Mouse (Mus musculus) 416B (cell line): ENCODE results near the gene Epb41l5.

ENCODE experiments used
- DNase-seq: peaks from one replicate; pipeline ENCODE4 v3.0.0; 2011; ENCODE audit warnings: low read depth

Gene Epb41l5

DNA sequence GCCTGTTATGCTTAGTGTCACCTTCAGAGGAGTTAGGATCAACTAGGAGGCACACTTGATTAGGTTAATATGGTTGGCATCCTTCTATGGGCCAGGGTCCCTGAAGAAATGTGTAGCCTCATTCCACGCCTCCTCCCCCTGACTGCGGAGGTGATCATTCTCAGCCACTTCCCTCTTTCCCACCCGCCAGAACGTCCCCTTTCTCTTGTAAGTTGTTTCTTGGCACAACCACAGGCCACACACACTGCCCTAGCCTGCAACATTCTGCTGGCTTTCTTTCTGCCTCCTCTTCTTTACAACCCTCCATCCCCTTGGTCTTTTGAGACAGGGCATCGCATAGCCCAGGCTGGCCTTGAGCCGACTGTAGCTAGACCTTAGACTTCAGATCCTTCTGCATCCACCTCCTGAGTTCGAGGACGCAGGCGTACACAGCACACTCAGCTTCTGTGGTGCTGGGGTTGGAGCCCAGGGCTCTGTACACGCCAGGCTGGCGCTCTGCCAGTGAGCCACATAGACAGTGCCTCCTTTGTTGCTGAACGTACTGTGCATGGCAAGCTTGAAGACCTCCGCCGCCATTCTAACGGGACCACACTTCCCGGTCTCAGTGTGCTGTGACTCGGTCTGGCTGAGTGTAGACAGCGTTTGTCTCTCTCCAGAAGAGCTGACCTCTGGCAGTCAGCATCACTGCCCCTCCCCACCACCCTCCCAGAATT, 115.6 kb downstream of the Epb41l5 start:
- DNase-seq: no peak

- DNase-seq: no peak
Measured at GRCm38 (mm10) chr1:119532165-119532564, 116.6 kb downstream of the Epb41l5 start.

- no peak for DNase-seq
Measured at GRCm38 (mm10) chr1:119530941-119531340, 117.9 kb downstream of the Epb41l5 start.

DNA sequence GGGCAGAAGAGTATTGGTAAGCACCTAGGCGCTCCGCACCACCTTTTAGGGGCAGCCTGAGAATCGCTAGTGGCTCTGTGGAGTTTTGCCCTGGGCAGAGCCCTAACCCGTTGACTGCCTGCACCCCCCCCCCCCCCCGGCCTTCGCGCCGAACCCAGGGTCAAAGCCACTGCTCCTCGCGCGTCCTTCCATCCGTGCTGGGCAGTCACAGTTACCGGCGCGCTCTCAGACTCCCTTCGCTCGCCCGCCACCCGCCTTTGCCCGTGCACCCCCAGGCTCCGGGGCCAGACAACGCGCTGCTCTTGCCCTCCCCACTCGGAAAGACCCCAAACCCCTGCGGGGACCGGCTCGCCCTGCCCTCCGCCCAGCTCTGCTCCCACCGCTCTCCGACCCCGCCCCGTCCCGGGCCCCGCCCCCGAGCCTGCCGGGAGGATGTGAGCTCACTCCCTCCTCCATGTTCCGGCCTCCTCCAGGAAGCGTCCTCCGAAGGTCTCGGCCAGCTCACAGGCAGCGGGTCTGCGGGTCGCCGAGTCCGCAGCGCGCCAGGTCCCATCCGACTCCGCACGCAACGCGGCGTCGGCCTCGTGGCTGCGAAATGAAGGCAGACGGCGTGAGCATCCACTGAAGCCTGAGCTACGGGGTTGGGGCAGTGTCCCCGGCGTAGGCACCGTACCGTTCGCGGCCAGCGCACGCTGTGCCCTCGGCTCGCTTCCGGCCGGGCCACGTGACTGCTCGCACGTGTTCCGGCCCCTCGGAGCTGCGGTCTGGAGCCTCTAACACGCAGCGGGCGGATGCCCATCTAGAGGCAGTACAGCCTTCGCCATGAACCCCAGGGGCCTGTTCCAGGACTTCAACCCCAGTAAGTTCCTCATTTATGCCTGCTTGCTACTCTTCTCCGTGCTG, 122.9 kb downstream of the Epb41l5 start, which contains the start of gene Tmem185b:
TSS of gene Tmem185b (plus strand) at position 472 of the 903 bp plus-strand sequence.
- peak; percentile 89 for DNase-seq

DNA sequence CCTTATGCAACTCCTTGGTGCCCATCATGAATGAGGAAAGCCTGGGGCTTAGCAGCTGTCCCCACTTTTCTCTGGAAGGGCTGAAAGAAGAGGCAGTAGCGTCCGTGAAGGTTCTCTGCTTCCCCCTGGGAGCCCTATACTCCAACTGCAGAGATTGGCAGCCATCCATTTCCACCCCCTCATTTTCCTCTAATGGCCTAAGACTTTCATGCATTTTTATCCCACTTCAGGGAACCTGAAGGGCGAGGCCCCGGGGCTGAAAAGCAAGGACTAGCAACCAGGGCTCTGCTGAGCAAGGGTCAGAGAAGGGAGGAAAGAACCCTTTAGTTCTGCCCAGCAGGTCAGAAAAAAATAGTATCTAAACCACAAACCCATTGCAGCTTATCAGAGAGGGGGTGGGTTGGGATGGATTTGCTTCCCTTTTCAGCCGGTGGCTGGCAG, 123.8 kb downstream of the Epb41l5 start:
- DNase-seq: no peak

- DNase-seq: no peak
Measured at GRCm38 (mm10) chr1:119523826-119524225, 125.0 kb downstream of the Epb41l5 start.

GRCm38 (mm10) chr1:119523369-119523768, 125.4 kb downstream of the Epb41l5 start:
- no peak for DNase-seq

DNA sequence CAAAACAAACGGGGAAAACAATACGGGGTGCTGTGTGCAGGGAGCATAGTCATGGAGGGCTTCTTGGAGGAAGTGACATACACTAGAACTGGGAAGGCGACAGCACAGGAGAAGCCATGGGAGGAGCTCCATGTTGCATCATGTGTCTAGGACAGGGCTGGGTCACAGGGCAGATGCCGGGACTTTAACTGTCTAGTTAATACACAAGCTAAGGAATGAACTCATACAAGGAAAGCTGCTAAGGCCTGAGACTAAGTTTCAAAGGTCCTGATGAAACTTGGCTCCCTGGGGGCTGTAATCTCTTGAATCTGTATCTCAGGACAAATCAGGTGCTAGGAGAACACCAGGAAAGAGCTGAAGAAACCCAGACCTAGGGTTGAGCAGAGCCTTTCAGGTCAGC, 126.1 kb downstream of the Epb41l5 start:
- no peak for DNase-seq

- DNase-seq: no peak
Measured at GRCm38 (mm10) chr1:119521681-119522080, 127.1 kb downstream of the Epb41l5 start.

GRCm38 (mm10) chr1:119521029-119521428, 127.8 kb downstream of the Epb41l5 start:
- DNase-seq: no peak

- no peak for DNase-seq
Measured at GRCm38 (mm10) chr1:119519286-119519685, 129.5 kb downstream of the Epb41l5 start.

DNA sequence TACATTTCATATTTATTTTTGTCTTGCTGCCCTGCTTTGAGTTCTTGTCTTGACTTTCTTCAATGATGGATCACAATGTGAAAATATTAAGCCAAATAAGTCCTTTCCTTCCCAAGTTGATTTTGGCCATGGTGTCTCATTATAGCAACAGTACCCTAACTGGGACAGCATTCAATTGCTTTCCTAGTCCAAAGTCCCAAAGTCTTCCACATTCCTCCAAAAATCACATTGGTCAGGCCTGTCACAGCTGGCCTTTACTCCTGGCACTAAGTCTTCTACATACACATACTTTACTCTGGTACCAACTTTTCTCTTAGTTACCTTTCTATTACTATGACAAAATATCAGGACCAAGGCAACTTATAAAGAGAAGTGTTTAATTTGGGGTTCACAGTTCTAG, 130.0 kb downstream of the Epb41l5 start:
- DNase-seq: no peak

GRCm38 (mm10) chr1:119518060-119518459, 130.7 kb downstream of the Epb41l5 start:
- DNase-seq: no peak

DNA sequence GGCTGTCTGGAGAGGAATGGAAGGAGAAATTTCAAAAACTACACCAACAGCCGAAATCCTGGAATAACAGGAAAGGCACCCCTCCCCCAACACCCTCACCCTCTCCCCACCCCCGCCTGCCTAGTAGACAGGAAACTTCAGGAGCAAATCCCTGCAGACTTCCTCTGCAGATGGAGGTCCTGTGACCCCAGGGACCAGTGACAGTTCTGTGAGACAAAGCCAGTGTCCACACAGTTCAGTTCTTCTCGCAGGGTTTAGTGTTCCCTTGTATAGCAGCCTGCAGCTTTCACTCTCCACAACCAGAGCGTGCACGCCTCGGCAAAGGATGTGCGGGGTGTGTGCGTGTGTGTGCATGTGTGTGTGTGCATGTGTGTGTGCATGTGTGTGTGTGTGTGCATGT, 137.9 kb downstream of the Epb41l5 start:
- DNase-seq: no peak

- DNase-seq: no peak
Measured at GRCm38 (mm10) chr1:119510409-119510808, 138.4 kb downstream of the Epb41l5 start.

DNA sequence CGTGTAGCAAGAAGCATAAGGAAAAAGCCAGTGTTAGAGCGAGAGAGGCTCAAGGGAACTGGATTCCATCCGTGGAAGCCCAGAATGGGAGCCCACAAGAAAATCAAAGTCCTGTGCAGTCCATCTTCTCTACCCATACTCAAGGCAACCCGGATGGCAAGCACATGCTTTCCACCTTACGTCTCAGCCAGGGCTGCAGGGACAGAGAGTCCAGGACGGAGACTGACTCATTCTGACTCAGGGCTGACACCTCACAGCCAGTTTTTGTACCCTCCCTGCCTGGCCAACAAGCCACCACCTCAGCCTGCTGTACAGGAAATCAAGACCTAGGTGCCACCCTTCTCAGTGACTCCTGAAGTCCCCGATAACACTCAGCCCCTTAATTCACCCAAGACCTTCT, 139.3 kb downstream of the Epb41l5 start:
- DNase-seq: peak; percentile 85

DNA sequence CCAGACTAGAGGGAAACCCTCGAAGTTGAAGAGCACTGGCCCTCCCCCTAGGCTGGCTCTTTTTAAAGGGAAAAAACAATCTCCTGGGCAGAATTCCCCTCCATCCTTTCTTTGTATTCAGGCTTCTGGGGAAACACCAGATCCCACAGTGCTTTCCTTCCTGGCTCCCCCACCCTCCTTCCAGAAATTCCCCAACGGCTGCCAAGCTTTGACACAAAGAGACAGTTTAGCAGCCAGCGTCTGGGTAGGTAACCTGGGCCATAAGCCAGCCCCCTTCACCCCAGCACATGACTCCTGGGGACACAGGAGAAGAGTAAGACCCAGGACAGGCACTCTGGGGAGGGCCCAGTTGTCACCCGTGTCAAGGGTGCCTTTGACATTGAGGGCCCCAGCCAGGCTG, 140.3 kb downstream of the Epb41l5 start:
- no peak for DNase-seq

DNA sequence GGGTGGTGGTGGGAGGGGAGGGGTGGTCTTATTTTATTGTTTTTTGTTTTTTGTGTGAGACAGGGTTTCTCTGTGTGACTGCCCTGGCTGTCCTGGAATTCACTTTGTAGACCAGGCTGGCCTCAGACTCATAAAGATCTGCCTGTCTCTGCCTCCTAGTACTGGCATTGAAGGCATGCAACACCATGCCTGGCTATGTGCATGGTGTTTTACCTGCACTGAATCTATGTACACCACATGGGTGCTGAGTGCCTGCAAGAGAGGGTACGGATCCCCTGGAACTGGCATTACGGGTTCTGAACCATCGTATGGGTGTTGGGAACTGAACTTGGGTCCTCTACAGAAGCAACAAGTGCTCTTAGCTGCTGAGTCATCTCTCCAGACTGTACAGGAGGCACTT, 142.8 kb downstream of the Epb41l5 start:
- no peak for DNase-seq

DNA sequence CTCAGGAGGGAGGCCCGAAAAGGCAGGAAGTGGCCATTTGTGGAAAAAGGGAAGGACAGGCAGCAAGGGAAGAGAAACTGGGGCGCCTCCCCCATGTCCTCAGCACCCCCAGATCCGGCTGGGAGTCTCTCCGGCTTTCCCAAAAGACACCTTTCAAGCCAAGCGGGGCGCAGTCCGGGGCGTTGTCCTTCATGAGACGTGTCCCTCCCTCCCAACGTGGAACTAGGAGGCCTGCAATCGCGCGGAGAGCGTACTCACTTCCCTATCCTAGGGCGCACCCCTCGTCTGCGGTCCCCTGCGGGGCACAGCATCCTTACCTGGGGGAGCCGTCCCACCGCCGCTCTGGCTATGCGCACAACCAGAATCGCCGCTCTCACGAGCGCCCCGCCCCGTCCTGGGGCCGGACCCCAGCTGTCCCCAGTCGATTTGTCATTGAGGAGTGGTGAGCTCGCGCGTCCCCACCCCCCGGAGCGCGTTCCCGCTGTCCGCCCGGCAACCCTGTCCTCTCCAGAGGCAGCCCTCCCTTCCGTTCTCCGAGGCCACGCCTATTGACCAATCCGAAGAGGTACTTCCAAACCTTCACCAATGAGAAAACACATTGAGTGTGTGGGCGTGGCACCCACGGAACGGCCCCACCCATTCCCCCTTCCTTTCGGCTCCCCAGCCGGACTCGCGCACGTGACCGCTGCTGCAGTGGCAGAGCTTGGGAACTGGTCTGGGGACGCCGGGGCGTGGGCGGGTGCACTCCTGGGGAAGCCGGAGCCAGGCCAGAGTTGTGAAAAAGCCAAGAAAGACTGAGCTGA, 144.3 kb downstream of the Epb41l5 start, which contains the start of gene Ralb:
TSS of gene Ralb (minus strand) at position 535 of the 803 bp plus-strand sequence.
- DNase-seq: peak; percentile 99

DNA sequence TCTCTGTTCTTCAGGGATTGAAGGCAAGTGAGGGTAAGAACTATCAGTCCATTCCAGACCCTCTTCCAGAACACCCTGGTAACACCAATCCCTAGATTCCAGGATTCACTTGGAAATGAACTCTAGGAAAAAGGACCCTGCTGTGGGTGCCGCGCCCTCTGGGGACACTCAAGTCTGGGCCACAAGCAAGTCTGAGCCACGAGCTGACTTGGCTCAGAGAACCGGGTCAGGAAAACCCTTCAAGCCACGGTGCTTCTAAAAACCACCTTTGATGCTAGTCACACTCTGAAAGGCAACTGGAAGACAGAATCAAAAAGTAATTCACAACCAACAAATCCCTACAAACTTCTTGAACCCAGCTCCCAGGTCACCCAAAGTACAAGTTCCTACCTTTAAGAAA, 145.0 kb downstream of the Epb41l5 start:
- peak; percentile 49 for DNase-seq

- DNase-seq: no peak
Measured at GRCm38 (mm10) chr1:119503181-119503580, 145.6 kb downstream of the Epb41l5 start.

GRCm38 (mm10) chr1:119502729-119503128, 146.1 kb downstream of the Epb41l5 start:
- no peak for DNase-seq
